Mouse (Mus musculus) liver, adult (tissue): ENCODE data around the gene Fabp1.

ENCODE experiments used
- GATA4 ChIP-seq: IDR thresholded peaks from 2 replicates; pipeline ENCODE4 v1.6.1; 2014; ENCODE audit warnings: mild to moderate bottlenecking, low read length; ENCODE audit not compliant: insufficient replicate concordance

The Fabp1 gene

DNA sequence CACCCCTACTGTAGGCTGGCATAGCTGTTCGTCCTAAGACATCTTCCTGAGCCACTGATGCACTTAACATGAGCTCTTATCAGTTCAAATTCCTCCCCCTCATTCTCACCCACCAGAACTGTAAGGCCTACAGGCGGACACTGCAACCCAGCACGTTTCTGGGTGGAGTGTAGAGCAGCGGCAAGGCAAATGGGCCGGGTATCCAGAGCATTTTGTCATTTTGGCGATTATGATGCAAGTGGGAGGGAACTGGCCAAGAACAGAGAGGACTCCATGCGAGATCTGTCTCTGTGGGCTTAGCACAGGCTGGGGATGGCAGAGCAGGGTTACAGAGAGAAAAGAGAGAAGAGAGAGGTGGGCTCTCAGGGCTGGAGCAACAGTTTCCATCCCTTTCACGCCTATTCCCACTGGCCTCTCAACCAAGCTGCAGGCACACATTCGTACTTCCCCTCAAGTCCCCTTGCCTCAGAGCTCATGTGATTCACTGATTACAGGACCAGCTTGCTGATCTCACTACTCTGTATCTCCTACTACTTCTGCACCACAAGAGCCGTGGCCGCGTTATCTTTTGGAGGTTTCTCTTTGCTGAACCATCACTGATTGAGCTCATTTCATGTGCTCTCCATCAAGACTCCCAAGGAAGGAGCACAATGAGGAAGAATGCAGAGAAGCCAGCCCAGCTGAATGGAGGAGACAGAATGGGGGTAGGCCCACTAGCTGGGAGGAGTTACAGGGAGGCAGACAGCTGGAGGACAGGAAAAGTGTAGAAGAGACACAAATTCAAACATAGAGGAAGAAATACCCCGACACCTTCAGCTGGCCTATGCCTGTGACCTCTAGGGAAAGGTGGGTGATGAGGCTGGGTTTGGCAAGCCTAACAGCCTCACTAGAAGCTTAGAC lies 1.7 kb upstream of the Fabp1 start:
- TF ChIP-seq GATA4, result no peak

- TF ChIP-seq GATA4, result no peak
Measured at GRCm38 (mm10) chr6:71201925-71202324, 2.3 kb downstream of the Fabp1 start.

DNA sequence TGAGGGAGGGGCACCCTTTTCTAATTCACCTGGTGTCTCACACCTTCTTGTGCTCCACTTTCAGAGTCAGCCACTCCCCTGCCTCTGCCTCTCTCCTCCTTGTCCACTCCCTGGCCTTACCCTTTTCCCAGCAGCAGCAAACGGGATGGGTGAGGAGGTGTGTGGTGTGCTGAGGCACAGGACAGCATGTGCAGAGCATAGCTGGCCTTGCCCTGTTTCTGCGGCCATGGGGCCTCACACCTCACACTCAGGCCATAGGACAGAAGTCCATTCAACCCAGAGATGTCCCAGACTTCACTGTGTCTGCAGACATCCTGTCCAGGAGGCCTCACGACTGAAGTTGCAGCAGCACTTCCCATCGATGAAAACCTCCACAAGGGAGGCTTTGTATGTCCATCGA lies 4.0 kb downstream of the Fabp1 start:
- TF ChIP-seq GATA4, result no peak

DNA sequence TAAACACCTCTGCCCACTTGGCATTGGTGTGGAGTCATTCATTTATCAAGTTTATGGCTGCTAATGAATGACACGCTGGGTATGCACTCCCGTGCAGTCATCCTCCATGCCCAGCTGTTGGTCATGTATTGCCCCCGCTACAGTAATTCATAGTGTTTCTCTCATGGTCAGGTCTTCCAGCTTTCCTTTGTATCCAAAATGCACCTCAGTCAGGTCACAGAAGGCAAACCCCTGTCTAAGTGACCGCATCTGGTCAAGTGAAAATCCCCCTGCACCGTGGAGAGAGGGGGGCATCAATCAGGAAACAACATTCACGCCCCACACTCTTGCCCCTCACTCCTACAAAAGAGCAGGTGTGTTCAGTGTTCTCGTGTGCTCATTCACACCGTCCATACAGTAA lies 4.5 kb downstream of the Fabp1 start:
- no peak for TF ChIP-seq GATA4

- no peak for TF ChIP-seq GATA4
Measured at GRCm38 (mm10) chr6:71208691-71209090, 9.1 kb downstream of the Fabp1 start.

DNA sequence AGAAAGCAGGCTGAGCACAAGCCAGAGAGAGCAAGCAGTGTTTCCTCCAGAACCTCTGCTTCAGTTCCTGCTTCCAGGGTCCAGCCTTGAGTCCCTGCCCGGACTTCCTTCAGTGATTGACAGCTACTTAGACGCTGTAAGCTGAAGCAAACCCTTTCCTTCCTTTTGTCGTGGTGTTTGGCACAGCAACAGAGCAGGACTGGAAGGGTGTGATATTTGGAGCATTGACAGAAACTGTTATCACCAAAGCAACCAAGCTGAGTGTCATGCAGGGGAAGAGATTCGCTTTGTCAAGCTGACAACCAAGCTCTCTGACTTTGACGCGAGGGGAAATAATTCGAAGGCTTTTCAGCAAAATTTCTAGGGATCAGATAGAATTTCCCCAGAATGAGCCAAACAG lies 12.3 kb downstream of the Fabp1 start:
- no peak for TF ChIP-seq GATA4

DNA sequence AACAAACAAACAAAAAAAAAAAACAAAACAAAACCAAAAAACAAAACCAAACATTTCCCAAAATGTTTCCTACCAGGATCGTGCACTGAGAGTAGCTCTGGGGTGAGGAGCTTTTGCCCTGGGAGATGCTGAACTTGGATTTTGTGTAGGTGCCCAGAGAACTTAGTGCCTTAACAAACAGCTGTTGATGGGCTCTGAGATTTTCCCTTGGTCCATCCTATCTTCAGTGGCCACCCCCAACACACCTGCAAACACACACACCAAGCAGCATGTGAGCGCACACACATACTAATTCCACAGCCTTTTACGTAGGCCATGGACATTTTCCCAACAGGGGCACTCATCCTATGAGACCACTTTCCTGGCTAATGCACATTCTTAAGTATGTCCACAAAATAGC lies 12.8 kb downstream of the Fabp1 start:
- TF ChIP-seq GATA4, result no peak

DNA sequence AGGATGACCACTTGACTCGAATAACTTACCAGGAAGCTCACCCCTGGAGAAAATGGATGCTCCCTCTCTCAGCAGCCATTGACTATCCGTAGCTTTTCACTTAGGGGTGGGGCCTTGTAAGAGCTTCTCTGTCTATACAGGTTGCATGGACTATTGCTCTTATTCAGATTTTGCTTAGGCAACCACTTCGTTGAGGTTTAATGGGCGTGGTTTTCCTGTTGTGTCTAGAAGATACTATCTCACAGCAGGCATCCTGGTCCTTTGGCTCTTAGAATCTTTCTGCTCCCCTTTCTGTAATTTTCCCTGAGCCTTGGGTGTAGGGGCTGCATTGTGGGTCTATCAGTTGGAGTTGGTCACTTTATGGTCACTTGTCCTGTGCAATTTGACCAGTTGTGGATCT lies 21.9 kb downstream of the Fabp1 start:
- TF ChIP-seq GATA4, result no peak

- TF ChIP-seq GATA4, result no peak
Measured at GRCm38 (mm10) chr6:71224184-71224943, 24.7 kb downstream of the Fabp1 start.

DNA sequence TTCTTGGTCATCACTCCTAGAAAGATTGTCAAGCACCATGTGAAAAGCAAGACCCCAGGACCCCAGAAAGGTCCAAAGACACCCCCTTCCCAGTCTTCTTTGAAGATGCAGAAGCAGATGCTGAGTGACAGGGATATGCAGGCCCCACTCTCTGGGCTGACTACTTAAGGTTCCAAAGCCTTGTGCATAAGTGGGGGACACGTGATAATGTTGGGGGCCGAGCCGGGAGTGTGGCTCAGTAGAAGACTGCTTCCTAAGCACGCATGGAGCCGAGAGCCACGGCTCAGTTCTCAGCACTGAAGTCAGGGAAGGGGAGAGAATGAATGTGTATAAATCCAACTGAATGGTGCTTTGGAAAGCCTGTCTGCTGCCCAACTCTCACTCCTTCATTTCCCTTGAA lies 26.9 kb downstream of the Fabp1 start:
- TF ChIP-seq GATA4, result no peak

DNA sequence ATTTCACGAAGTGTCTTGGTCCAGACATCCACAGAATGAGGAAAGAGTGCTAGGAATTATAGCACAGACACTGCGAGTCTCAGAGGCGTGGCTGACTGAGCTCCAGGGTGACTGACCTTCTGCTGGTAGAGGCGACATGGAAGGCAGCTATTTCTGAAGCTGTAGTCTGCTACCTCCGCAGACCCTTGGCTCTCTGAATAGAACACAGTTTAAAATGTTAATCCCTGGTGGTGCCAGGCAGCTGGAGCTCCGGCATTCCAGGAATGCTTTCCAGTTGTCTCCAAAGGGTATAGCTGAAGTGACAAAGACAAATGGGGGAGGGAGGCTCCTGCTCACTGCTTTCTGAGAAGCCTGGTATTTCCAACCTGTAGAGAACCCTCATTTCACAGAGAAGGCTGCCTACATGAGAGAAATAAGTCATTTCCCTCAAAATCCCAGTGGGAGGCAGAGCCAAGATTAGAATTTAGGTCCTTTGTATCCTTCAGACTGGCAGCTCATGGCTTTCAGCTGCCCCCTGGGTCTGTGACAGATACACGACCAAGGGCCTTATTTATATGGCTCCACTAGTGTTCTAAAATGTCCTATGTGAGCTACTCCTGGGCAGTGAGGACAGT lies 27.6 kb downstream of the Fabp1 start:
- TF ChIP-seq GATA4, result no peak

GRCm38 (mm10) chr6:71235121-71235520 lies 35.5 kb downstream of the Fabp1 start:
- TF ChIP-seq GATA4, result no peak

- TF ChIP-seq GATA4, result peak; percentile 46; the same call in 1 of the 2 replicates
Measured at GRCm38 (mm10) chr6:71235944-71236343, 36.3 kb downstream of the Fabp1 start.

DNA sequence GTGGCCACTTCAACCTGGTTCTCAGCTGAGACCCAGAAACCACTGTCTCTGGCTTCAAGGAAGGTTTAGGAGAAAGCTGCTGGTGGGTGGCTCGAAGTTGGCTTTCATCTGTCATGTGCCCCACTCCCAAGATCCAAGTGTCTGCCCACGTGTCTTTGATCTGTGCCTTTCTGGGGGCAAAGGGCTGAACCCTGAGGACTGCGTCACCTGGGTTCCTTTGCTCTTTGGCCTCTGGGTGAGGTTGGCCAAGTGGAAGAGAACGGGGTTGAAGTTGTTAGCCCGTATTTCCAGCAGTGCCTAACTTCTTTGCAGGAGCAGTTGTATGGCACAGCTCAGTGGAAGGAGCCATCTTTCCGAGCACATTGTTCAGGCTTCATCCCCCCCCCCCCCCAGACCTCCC lies 36.9 kb downstream of the Fabp1 start:
- TF ChIP-seq GATA4, result no peak

DNA sequence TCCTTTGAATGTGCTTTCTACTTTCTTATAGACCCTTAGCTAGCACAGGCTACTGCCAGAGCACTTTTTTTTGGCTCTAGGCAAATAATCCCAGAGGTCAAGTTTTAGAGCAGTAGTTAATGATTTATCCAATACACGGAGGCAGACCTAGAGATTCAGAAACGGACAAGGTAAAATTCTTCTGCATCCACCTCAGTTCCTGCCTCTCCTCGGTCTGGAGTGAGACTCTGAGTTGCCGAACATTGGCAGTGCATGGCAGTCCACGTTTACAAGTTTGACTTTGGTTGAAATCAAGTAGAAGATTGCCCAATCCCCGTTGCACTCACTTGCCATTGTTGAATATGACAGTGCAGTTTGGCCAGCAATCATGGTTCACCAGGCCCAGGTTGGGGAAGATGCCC lies 37.4 kb downstream of the Fabp1 start:
- TF ChIP-seq GATA4, result no peak
